Mouse (Mus musculus): ENCODE data around the gene Polr2m. TPM values are rescaled to one million over a fixed set of nuclear protein-coding genes. Genes with fewer than 3 reads are reported as not detected.
"Not testable (repeated sequence)": the region's sequence is repeated elsewhere in the genome, so short reads cannot be mapped to it uniquely, and the experiment has no call there.

Gene Polr2m
- polyA plus RNA-seq, 2 experiments = 336 to 401 TPM

- Histone ChIP-seq H3K27ac (replicated peaks; ENCODE audit: low read depth, low read length) (peak overlapping the region; percentile 94; the same call in 1 of the 2 replicates), H3K4me2 (replicated peaks; ENCODE audit: low read depth, low read length, severe bottlenecking) (peak overlapping the region; percentile 33), H3K9me3 (ENCODE audit: control insufficient read depth, low read length) (no peaks in the 10 kb centered on the region), H3K36me3 (ENCODE audit: control insufficient read depth, insufficient read depth, low read length) (peaks cover 25% of the 10 kb centered on the region), H3K4me1 (ENCODE audit: control insufficient read depth, insufficient read depth, low read length) (peaks cover 6% of the 10 kb centered on the region), H3K27me3 (ENCODE audit: control insufficient read depth, insufficient read depth, low read length) (no peaks in the 10 kb centered on the region), H3K4me3 (replicated peaks; ENCODE audit: low read length) (peak overlapping the region; percentile 96), H3K9ac (ENCODE audit: low read depth, low read length, severe bottlenecking) (peak overlapping the region; percentile 100; the same call in 1 of the 2 replicates)
- 42% methylated on average over 7 of the region's 7 CpGs for WGBS
- no peak for DNase-seq (ENCODE audit: low spot score)
- TF ChIP-seq POLR2A (IDR thresholded peaks at IDR 0.05; ENCODE audit: borderline replicate concordance, extremely low read depth, insufficient read depth, insufficient read length) = no peak
- no peak for ATAC-seq (ENCODE audit: low FRiP score, low read depth)
These were observed 392 bp upstream of the Polr2m start for GRCm38 (mm10) chr9:71486127-71486526.

GRCm38 (mm10) chr9:71484871-71485474 is 762 bp downstream of the Polr2m start:
- no peak for DNase-seq (ENCODE audit: low spot score)
- Histone ChIP-seq H3K27ac (replicated peaks; ENCODE audit: low read depth, low read length) (peak overlapping the region; percentile 94), H3K9me3 (ENCODE audit: control insufficient read depth, low read length) (no peaks in the 10 kb centered on the region), H3K4me2 (replicated peaks; ENCODE audit: low read depth, low read length, severe bottlenecking) (peak overlapping the region; percentile 71), H3K4me1 (ENCODE audit: control insufficient read depth, insufficient read depth, low read length) (peaks cover 6% of the 10 kb centered on the region), H3K4me3 (replicated peaks; ENCODE audit: low read length) (peak overlapping the region; percentile 96), H3K36me3 (ENCODE audit: control insufficient read depth, insufficient read depth, low read length) (peaks cover 37% of the 10 kb centered on the region), H3K9ac (ENCODE audit: low read depth, low read length, severe bottlenecking) (peak overlapping the region; percentile 100), H3K27me3 (ENCODE audit: control insufficient read depth, insufficient read depth, low read length) (no peaks in the 10 kb centered on the region)
- no peak for TF ChIP-seq POLR2A (IDR thresholded peaks at IDR 0.05; ENCODE audit: borderline replicate concordance, extremely low read depth, insufficient read depth, insufficient read length)
- no peak for ATAC-seq (ENCODE audit: low FRiP score, low read depth)
- 2% methylated on average over 14 of the region's 14 CpGs for WGBS

- H3K4me3 ChIP-seq (replicated peaks; ENCODE audit: low read length) = peak overlapping the region; percentile 96
- not testable (repeated sequence) for H3K27ac ChIP-seq (replicated peaks; ENCODE audit: low read depth, low read length); ATAC-seq (ENCODE audit: low FRiP score, low read depth); H3K27me3 ChIP-seq (ENCODE audit: control insufficient read depth, insufficient read depth, low read length); DNase-seq (ENCODE audit: low spot score); H3K9me3 ChIP-seq (ENCODE audit: control insufficient read depth, low read length); H3K4me1 ChIP-seq (ENCODE audit: control insufficient read depth, insufficient read depth, low read length); H3K9ac ChIP-seq (ENCODE audit: low read depth, low read length, severe bottlenecking)
- H3K36me3 ChIP-seq (ENCODE audit: control insufficient read depth, insufficient read depth, low read length) = peaks cover 48% of the 10 kb centered on the region
- WGBS = 73% methylated on average over 7 of the region's 7 CpGs
- peak overlapping the region; percentile 71 for H3K4me2 ChIP-seq (replicated peaks; ENCODE audit: low read depth, low read length, severe bottlenecking)
These were observed 1.9 kb downstream of the Polr2m start for GRCm38 (mm10) chr9:71483872-71484271.

- Histone ChIP-seq H3K4me3 (replicated peaks; ENCODE audit: low read length) (no peak overlapping the region), H3K9ac (ENCODE audit: low read depth, low read length, severe bottlenecking) (no peak overlapping the region), H3K36me3 (ENCODE audit: control insufficient read depth, insufficient read depth, low read length) (peaks cover 80% of the 10 kb centered on the region), H3K9me3 (ENCODE audit: control insufficient read depth, low read length) (no peaks in the 10 kb centered on the region), H3K27me3 (ENCODE audit: control insufficient read depth, insufficient read depth, low read length) (no peaks in the 10 kb centered on the region), H3K4me2 (replicated peaks; ENCODE audit: low read depth, low read length, severe bottlenecking) (no peak overlapping the region), H3K4me1 (ENCODE audit: control insufficient read depth, insufficient read depth, low read length) (peaks cover 3% of the 10 kb centered on the region), H3K27ac (replicated peaks; ENCODE audit: low read depth, low read length) (no peak overlapping the region)
- DNase-seq (ENCODE audit: low spot score) (no peak), ATAC-seq (ENCODE audit: low FRiP score, low read depth) (no peak)
- WGBS = 98% methylated on average over 2 of the region's 2 CpGs
- no peak for TF ChIP-seq POLR2A (IDR thresholded peaks at IDR 0.05; ENCODE audit: borderline replicate concordance, extremely low read depth, insufficient read depth, insufficient read length)
These were observed 5.4 kb downstream of the Polr2m start for GRCm38 (mm10) chr9:71480305-71480704.

GRCm38 (mm10) chr9:71479413-71479812 is 6.3 kb downstream of the Polr2m start:
- Histone ChIP-seq H3K36me3 (ENCODE audit: control insufficient read depth, insufficient read depth, low read length) (peaks cover 87% of the 10 kb centered on the region), H3K9ac (ENCODE audit: low read depth, low read length, severe bottlenecking) (no peak overlapping the region), H3K4me1 (ENCODE audit: control insufficient read depth, insufficient read depth, low read length) (peaks cover 3% of the 10 kb centered on the region), H3K4me2 (replicated peaks; ENCODE audit: low read depth, low read length, severe bottlenecking) (no peak overlapping the region), H3K4me3 (replicated peaks; ENCODE audit: low read length) (no peak overlapping the region), H3K9me3 (ENCODE audit: control insufficient read depth, low read length) (no peaks in the 10 kb centered on the region), H3K27ac (replicated peaks; ENCODE audit: low read depth, low read length) (no peak overlapping the region), H3K27me3 (ENCODE audit: control insufficient read depth, insufficient read depth, low read length) (no peaks in the 10 kb centered on the region)
- ATAC-seq (ENCODE audit: low FRiP score, low read depth) (no peak), DNase-seq (ENCODE audit: low spot score) (no peak)
- no peak for TF ChIP-seq POLR2A (IDR thresholded peaks at IDR 0.05; ENCODE audit: borderline replicate concordance, extremely low read depth, insufficient read depth, insufficient read length)
- WGBS = 92% methylated on average over 9 of the region's 9 CpGs

Data from limb, embryonic 14.5 days (tissue).